Mouse (Mus musculus): ENCODE results near the gene Adgrv1.

GRCm38 (mm10) chr13:81644047-81644565, 11.2 kb upstream of the Adgrv1 start:
- TF ChIP-seq CTCF (conservative IDR thresholded peaks at IDR 0.05; ENCODE audit: insufficient read depth, insufficient read length, low read depth, low read length): no peak
- no peak for TF ChIP-seq POLR2A (IDR thresholded peaks at IDR 0.05; ENCODE audit: low read depth, low read length)

Data from kidney, adult 2 months (tissue).